Mouse (Mus musculus): ENCODE measurements around the gene Rrp8. TPM values are rescaled to one million over a fixed set of nuclear protein-coding genes. Genes with fewer than 3 reads are reported as not detected.

The Rrp8 gene
- total RNA-seq, 2 experiments from 2014 or later = 9.9 to 13.3 TPM

DNA sequence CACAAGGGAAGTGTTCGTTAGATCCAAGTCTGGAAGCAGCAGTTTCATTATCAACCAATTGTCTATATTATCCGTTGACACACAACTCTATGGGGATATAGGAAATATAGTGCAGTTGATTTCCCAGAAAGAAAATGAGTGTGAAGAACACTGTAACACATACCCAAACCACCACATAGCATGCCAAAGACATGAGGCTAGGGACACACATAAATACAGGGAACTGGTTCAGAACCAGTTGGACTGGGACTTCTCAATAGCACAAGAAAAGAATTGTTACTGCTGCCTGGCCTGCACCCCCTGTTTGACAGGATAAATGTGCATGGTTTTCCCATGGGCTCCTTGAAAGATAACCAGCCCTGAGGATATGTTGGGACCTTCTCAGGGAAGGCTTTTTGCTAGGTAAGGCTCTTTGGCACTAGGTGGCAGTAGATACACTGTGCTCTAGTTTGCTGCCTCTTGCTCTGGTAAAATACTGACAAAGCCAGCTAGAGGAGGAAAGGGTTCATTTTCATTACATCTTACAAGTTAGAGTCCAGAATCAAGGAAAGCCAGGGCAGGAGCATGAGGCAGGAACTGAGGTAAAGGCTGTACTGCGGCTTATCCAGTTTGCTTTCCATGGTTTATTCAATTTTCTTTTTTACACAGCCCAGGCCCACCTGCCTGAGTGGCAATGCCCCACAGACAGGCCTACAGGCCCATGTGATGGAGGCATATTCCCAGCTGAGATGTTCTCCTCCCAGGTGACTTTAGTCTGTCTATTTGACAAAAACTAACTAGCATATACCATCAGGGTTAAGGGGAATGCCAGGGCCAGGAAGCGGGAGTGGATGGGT is 10.8 kb downstream of the Rrp8 start:
- intact Hi-C loops (cut with DNase I) = loop anchor here (2.0 kb wide), 1 partner anchor 94 kb away; no protein-coding TSS in a partner anchor
- DNase-seq = peak in 1 of 2 experiments; percentile 22

DNA sequence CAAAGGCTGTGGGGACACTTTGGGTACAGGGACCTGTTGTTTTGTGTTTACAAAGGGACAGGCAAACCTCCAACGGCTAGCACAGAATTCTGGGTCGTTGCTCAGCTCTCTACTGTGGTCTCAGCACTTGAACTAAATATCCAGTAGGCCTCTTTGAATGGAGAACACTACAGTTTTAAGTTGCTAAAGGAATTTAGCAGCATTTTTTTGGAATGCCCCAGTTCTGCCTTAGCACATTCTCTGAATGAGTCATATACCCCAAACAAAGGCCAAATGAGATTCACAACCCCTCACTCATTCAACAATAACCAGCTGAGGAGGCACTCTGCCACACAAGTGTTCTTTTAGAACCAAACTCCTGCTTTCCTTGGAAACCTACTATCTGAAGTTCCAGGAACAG is 15.3 kb downstream of the Rrp8 start:
- intact Hi-C loops (cut with DNase I) = no loop called here
- no peak for DNase-seq

DNA sequence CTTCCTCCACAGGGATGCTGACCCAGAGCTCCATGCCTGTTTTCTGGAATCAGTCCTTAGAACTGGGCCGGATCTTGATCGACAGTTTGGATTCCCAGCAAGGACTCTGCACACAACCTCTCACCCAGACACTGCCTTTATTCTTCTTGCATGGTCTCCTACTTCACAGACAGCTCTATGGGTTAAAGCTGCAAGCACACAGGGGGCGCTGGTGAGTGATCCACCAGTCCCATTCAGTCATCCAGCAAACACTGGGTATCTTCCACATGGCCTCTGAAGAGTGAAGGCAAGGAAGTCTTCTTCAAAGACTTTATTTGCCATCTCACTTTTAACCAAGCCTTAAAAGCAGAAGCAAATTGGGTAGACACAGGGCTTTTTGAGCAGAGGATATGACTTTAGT is 21.8 kb downstream of the Rrp8 start:
- DNase-seq = no peak
- intact Hi-C loops (cut with DNase I) = no loop called here

DNA sequence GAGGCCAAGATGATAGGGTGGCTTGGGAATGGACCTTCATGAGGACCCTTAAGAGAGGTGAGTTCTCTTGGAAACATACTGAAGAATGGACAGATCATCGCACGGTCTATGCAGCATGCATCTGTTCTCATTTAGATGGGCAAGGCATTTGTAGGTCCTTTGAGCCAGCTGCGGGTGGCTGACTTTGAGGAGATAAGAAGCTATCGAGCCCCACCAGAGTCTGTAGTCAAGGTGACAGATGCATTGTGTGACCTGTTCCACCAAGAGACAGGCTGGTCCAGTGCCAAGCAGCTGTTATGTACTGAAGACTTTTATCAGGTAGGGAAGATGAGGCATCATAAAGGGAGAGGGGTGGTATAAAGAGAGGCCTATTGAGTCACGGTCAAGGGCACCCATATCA is 28.5 kb downstream of the Rrp8 start:
- no peak for DNase-seq
- intact Hi-C loops (cut with DNase I) = no loop called here

DNA sequence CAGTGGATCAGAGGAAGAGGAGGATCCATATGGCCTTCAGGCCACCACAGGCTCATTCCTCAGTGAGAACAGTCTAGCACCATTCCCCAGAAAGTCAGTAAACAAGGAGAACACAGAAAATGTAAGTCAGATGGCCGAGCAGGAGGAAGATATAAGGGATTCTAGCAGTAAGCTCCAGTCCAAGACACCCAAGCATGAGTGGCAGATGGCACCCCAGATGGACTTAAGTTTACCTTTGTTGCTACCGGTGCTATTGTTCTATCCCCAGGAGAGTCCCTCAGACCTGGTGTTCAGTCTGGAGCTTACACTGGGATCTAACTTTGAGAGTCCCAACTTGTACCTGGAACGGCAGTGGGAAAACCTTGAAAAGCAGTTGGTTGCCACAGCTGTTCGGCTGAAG is 33.4 kb downstream of the Rrp8 start:
- DNase-seq = no peak
- intact Hi-C loops (cut with DNase I) = no loop called here

DNA sequence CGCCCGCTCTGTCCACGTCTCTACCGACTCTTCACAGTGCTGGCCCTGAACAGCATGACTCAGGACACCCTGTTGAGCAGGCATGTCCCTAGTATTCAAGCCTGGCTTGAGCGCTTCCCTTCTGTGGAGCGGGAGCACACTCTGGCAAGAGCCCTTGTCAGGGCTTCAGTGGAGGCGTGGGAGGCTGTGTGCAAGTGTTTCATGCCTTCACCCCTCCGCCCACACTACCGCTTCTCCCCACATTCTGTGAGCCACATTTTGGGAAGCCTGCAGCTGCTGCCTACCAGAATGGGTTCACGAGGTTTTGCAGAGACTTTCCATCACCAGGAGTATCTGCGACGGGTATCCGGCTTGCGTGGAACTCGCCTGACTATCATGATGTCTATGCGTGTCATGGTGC is 34.0 kb downstream of the Rrp8 start:
- no peak for DNase-seq
- intact Hi-C loops (cut with DNase I) = no loop called here

DNA sequence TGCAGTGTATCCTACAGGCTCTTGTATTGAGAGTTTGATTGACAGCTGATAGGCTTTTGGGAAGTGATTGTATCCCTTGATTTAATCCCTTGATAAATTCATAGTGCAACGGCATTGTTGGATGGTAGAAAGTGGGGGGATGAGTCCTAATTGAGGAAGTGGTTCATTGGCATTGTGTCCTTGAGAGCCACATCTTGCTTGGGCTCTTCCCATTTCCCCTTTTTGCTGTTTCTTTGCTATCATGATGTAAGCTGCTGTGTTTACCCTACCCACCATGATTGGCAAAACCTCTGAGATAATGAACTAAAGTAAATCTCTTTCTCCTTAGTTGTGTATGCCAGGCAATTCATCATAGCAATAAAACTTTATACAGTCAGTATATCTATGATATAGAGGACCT is 46.3 kb downstream of the Rrp8 start:
- DNase-seq = no peak
- intact Hi-C loops (cut with DNase I) = no loop called here

DNA sequence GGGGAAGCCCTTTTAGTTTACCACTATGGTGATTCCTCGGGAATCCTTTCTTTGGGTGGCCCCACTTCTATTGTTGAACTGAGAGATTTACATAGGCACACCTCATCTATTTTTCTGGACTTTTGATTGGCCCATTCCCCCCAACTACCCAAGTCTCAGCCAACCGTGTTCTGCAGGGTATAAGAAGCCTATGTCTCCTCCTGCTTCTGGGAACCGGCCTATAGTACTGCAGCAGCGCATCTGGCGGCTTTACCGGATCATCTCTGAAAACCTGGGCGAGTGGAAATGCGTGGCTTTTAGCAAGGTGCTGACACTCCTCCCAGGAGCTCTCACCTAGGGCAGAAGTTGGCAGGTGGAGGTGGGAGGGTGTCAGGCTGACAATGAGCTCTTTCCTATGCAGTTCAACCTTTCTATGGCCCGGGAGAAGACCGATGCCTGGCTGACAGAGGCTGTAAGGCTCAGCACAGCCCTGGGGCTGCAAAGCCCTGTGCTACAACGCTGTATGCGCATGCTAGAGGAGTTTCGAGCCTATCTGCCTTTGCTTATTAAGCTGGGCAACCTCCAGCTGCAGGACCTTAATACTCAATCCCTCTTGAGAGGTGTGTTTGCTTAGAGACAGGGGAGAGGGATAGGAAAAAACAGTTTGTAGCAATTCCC is 51.5 kb downstream of the Rrp8 start:
- no peak for DNase-seq
- intact Hi-C loops (cut with DNase I) = no loop called here

Other genes starting within 250 kb of the Rrp8 start
- gene Smpd1, start 183.0 kb downstream of the Rrp8 start, total RNA-seq (2021) = 10 to 100 TPM; 50.9 to 51.5 TPM
- 1 to 10 TPM; 5.3 to 8.6 TPM for gene Apbb1, start 155.7 kb downstream of the Rrp8 start, total RNA-seq (2021)
- gene Hpx, start 137.2 kb downstream of the Rrp8 start, total RNA-seq (2021) = under 1 TPM in 1 of 2 experiments, not detected in 1; 0.36 TPM
- 10 to 100 TPM; 13.9 to 15.1 TPM for gene Trim3, start 103.8 kb downstream of the Rrp8 start, total RNA-seq (2021)
- 10 to 100 TPM; 53.7 to 55.9 TPM for gene Timm10b, start 97.3 kb downstream of the Rrp8 start, total RNA-seq (2021)
- gene Arfip2, start 97.0 kb downstream of the Rrp8 start, total RNA-seq (2021) = 1 to 10 TPM; 5.7 to 8.0 TPM
- 1 to 10 TPM; 1.8 to 2.2 TPM for gene Gm45799, start 96.8 kb downstream of the Rrp8 start, total RNA-seq (2021)
- gene Dnhd1, start 86.6 kb downstream of the Rrp8 start, total RNA-seq (2021) = under 1 TPM; 0.43 to 0.62 TPM
- 10 to 100 TPM; 44.3 to 45.6 TPM for gene Ilk, start 793 bp downstream of the Rrp8 start, total RNA-seq (2021)
- 10 to 100 TPM; 64.6 to 74.8 TPM for gene Taf10, start 7.0 kb upstream of the Rrp8 start, total RNA-seq (2021)
- gene Tpp1, start 14.8 kb upstream of the Rrp8 start, total RNA-seq (2021) = 10 to 100 TPM; 37.0 to 40.7 TPM
- 1 to 10 TPM; 3.1 to 4.0 TPM for gene Dchs1, start 50.3 kb upstream of the Rrp8 start, total RNA-seq (2021)
- 100 to 1,000 TPM in 1 of 2 experiments, 10 to 100 TPM in 1; 93.2 to 109 TPM for gene Mrpl17, start 73.7 kb upstream of the Rrp8 start, total RNA-seq (2021)
- 1 to 10 TPM; 1.3 to 6.0 TPM for gene Gm4070, start 216.6 kb upstream of the Rrp8 start, total RNA-seq (2021)